Mouse (Mus musculus) kidney, adult 8-10 months (tissue): ENCODE data around the gene Rxfp3.
"Not testable (repeated sequence)": the region's sequence is repeated elsewhere in the genome, so short reads cannot be mapped to it uniquely, and the experiment has no call there.

Experiments used
- DNase-seq, 2 experiments: peaks; one replicate each; pipeline ENCODE4 v3.0.0; 2022

Gene Rxfp3

DNA sequence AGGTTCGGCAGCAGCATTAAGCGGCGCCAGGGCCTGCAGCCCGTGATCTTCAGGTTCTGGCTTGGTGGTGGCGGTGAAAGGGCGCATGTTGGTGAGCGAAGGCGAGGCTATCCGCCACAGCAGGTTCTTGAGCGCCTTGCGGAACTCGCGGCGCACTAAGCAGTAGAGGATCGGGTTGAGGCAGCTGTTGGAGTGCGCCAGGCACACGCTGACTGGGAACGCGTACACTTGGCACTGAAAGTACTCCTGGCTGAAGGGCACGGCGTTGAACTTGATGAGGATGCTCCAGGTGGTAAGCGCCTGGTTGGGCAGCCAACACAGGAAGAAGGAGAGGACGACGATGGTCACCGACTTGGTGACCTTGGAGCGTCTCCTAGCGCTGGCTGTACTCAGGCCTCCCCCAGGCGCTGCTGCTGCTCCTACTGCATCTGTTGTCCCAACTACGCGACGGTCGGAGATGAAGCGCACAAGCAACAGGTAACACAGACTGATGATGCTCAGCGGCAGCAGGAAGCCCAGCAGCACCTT is 1.8 kb downstream of the Rxfp3 start:
- no peak for DNase-seq

DNA sequence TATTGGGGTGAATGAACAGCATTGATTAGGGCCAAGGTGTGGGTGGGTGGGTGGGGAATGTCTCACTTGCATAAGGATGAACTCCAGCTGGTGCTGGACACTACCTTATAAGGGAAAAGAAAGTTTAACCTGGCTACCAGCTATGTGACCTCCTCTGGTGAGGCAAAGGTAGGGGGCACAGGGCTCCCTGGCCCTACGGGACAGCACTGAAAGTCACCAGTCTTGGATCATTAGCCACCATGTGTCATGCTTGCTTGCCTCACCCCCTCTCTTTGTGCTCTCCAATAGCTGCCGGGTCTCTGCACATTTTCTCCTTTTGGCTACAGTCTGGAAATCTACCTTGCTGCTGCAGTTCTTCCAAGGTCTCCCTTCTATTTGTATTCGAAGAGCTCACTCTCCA is 7.6 kb downstream of the Rxfp3 start:
- DNase-seq: no peak

DNA sequence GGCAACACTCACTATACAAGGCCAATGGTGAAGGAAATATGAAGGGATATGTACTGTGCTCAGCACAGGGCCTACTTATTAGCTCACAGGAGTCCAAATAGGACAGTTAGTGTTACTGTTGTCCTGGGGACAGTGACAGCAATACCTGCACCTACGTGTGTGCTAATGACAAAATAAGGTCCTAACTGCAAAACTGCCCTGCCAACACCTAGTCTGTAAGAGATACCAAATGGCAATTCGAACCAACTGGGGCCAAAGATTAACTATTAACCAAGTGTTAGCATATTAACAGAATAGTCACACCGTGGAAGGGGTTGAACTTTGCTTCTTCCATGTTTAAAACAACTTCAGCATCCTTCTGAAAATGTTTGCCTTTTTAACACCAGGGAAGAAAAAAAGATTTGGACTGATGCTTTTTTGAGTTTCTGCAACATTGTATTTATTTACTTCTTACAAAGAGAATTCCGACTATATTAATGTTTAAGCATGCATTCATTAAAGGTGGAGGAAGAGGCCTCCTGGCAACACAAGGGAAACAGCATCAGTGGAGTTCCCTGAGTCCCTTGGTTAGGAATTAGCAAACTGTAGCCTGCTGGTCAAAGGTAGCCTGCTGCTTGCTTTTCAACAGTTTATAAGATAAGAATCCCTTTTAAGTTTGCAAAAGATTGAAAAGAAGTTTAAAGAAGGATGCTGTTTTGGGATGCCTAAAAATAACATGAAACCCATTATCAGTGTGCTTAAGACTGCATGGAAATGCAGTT is 10.8 kb downstream of the Rxfp3 start:
- peak; percentile 21 to 65 for DNase-seq

DNA sequence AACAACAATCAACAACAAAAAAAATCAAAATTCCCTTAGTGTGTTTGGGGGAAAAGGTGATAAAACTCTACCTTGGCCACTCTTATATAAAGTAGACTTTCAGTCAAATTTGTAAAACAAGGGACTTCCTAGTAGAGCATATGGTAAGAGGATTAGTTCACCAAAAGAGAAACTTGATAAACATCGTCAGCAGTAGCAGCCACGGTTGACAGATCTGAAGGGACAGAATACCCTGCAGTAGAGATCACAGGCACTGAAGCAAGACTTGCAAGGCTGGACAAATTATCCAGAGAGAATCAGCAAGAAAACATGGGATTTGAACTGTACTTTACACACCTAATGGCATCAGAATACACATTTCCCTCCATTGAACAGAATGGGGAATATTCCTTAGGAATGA is 22.9 kb downstream of the Rxfp3 start:
- no peak for DNase-seq

DNA sequence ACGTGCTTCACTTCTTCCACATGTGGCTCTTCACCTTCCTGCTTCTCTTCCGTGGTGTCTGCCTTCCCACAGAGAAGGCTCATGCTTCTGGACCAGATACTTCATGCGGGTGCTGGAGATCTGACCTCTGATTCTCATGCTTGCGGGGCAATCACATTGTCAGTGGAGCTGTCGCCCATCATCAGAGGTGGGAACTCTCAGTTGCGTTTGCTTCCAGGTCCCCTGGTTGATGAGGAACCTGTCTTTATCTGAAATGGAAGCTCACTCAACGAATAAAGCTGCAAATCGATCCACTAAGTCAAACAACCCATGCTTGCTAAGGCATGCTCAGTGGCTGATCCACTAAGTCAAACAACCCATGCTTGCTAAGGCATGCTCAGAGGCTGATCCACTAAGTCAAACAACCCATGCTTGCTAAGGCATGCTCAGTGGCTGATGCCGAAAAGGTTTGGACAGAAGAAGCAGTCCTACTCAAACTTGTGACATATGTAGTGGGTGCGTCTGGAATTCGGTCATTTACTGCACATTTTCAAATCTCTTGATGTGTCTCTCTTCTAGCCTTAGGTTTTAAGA is 26.7 kb downstream of the Rxfp3 start:
- no peak for DNase-seq

DNA sequence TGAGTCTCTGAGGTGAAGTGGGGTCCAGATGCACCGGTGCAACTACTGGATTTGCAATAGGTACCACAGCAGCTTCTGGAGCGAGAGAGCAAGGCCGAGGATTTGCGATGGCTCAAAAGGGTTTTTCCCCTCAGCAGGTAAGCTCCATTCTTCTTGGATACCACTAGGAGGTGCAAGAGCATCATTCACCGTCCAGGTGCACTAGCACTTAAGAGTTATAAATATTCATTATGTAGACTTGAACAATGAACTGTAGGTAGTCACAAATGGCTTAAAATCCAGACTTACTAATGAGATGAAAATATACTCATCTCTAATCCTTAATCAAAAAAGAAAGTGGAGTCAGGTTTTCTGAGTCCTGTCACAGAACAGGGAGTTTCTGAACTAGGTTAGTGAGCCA is 29.0 kb downstream of the Rxfp3 start:
- DNase-seq: peak; percentile 29 to 54

DNA sequence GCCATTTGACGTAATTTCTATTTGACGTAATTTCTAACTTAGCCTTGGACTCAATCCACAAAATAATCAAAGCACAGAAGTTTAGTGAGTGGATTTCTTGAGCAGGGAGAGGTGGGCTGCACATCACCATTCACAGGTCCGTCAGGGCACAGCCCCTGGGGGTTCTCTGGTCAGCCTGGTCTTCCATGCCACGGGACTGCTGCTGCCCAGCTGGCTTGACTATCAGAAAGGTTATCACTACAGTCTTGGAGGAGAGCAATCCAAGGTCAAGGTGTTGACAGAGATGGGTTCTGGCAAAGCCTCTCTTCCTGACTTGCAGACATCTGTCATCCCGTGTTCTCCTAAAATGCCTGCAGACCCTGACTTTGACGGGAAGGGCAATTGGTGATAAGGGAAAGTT is 33.1 kb downstream of the Rxfp3 start:
- DNase-seq: no peak

DNA sequence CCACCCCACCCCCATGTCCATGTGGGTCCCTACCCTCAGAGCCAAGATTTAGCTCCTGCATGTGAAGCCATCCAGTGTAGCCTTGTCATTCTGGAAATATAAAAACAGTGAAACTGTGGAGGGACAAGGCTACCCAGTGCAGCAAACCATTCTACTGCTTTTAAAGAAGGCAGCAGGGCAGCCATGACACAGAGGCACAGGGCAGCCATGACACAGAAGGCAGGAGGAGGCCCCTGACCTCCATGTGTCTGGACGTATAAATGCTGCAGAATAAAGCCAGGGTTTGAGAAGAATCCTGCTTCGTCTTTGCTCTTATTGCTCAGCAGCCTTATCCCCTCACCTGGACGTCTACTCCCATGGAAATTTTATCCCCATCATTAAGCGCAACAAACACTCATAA is 34.0 kb downstream of the Rxfp3 start:
- no peak for DNase-seq

DNA sequence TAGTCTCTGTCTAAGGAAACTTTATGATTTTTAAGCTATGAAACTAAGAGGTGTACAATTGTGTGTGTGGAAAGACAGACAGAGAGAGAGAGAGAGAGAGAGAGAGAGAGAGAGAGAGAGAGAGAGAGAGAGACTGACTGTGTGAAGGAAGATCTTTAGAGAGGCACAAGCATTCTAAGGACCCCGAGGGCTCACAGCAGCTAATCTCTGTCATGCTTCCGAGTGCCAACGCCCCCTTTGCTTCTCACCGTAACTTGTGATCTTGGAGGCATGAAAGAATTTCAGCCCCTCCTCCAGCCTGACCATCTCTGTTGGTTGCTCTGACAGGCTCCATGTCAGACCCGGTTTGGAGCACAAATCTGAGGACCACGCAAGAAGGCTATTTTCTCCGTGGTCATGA is 37.4 kb downstream of the Rxfp3 start, which contains the start of gene Slc45a2:
TSS of gene Slc45a2 (plus strand) at position 301 of the 400 bp plus-strand sequence.
- DNase-seq: no peak

DNA sequence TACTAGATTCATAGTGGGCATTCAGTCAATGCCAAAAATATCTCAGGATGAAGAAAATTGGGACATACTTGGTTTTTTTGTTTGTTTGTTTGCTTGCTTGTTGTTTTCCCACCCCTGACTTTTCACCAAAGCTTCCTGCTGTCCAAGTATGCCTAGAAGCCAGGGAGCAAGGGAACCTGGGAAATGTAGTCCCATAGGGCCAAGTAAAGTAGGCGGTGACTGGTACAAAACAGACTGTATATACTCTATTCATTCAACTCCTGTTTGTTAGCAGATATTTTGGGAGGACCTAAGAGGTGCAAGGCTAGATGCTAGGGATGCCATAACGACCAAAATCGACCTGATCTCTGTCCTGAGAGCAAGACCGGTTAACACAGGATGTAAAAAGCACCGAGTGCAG is 38.0 kb downstream of the Rxfp3 start:
- DNase-seq: no peak

DNA sequence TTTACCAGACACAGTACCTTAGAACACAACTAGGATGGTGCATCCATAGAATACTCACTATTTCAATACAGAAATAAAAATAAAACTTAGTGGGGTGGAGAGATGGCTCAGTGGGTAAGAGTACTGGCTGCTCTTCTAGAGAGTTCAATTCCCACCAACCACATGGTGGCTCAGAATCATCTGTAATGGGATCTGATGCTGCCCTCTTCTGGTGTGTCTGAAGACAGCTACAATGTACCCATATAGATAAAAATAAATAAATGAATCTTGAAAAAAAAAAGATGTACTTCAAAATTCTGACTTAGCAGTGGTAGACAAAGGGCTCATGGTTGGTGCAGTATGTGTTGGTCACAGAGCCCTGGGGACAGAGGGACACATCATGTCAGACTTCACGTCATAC is 46.2 kb downstream of the Rxfp3 start:
- no peak for DNase-seq

DNA sequence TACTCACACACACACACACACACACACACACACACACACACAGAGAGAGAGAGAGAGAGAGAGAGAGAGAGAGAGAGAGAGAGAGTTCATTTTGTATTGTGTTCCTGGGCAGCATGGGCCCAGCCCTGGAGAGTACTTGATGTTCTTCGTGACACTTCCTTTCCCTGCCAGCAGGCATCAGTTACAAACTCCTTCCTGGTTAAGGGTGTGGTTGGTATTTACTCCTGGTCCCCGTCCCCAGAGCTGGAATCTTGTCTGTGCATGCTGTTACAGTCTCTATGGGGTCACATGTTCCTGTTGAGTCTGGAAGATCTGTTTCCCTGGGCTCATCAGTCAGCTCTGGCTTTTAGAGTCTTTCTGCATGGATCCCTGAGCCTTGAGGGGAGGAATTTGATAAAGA is 47.4 kb downstream of the Rxfp3 start:
- no peak for DNase-seq

DNA sequence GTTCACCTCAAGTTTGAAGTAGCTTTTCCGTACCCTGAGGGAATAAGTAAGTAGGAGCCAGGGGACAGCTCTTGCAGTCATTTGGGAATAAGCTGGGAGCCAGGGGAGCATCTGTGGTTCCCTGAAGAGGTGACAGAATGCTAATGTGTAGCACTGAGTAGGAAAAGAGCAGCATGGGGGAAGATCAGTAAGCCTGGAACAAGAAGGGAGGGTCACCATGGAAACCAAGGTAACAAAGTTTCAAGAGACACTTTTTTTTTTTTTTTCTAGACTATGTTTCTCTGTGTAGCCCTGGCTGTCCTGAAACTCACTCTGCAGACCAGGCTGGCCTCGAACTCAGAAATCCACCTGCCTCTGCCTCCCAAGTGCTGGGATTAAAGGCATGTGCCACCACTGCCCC is 51.3 kb downstream of the Rxfp3 start:
- DNase-seq: not testable (repeated sequence)

DNA sequence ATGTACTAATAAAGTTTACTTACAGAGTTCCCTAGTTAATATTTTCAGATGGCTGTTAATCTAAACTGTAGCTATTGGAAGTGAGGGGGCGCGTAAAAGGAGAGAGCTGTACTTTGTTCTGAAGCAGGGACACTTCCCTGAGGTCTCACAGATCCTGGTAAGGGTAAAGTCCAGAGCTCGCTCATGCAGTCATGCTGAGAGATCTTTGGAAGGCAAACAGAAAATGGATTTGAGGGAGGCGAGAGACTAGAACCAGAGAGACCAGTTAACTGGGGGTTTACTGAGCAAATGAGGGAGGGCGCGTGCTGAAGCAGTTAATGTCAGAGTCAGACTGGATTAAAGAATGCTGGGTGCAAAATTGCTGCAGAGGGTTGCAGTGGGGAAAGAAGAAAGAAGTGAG is 52.0 kb downstream of the Rxfp3 start:
- peak; percentile 68 to 77 for DNase-seq
